Mouse (Mus musculus): ENCODE results near the gene AK157302. TPM values are rescaled to one million over a fixed set of nuclear protein-coding genes. Genes with fewer than 3 reads are reported as not detected.
"Not testable (repeated sequence)": the region's sequence is repeated elsewhere in the genome, so short reads cannot be mapped to it uniquely, and the experiment has no call there.

Gene AK157302
- total and polyA plus RNA-seq, 2 experiments from 2014 or later, result 0.14 to 0.42 TPM

GRCm38 (mm10) chr13:21492847-21493246 lies 2.2 kb upstream of the AK157302 start:
- Histone ChIP-seq H3K9me3 (ENCODE audit: low read length) (no peaks in the 10 kb centered on the region), H3K27ac (ENCODE audit: low read depth, low read length) (no peak overlapping the region), H3K4me1 (ENCODE audit: insufficient read depth) (no peaks in the 10 kb centered on the region), H3K4me2 (ENCODE audit: low read depth) (no peak overlapping the region), H3K27me3 (ENCODE audit: insufficient read depth, low read length) (no peaks in the 10 kb centered on the region), H3K9ac (no peak overlapping the region), H3K36me3 (ENCODE audit: insufficient read depth) (no peaks in the 10 kb centered on the region), H3K4me3 (ENCODE audit: low read depth, low read length) (no peak overlapping the region)
- ATAC-seq (no peak), DNase-seq (no peak)
- no peak for TF ChIP-seq CTCF (IDR thresholded peaks at IDR 0.05; ENCODE audit: low read depth)
- WGBS, result 92% methylated on average over 5 of the region's 5 CpGs

- H3K9me3 ChIP-seq (ENCODE audit: low read length); H3K27me3 ChIP-seq (ENCODE audit: insufficient read depth, low read length); ATAC-seq; H3K4me3 ChIP-seq (ENCODE audit: low read depth, low read length); H3K4me1 ChIP-seq (ENCODE audit: insufficient read depth); H3K27ac ChIP-seq (ENCODE audit: low read depth, low read length); H3K36me3 ChIP-seq (ENCODE audit: insufficient read depth); H3K4me2 ChIP-seq (ENCODE audit: low read depth); H3K9ac ChIP-seq; DNase-seq: not testable (repeated sequence)
- WGBS, result 94% methylated on average over 17 of the region's 17 CpGs
These were observed 6.2 kb downstream of the AK157302 start, which contains the start of gene Gm11273 for GRCm38 (mm10) chr13:21501182-21501581. Gene Gm11273, minus strand, starts transcription at chr13:21501418.

GRCm38 (mm10) chr13:21502296-21502695 lies 7.3 kb downstream of the AK157302 start:
- H3K27ac ChIP-seq (ENCODE audit: low read depth, low read length), result no peak overlapping the region
- no peak overlapping the region for H3K9ac ChIP-seq
- H3K36me3 ChIP-seq (ENCODE audit: insufficient read depth), result no peaks in the 10 kb centered on the region
- no peak for DNase-seq
- 93% methylated on average over 5 of the region's 5 CpGs for WGBS
- H3K27me3 ChIP-seq (ENCODE audit: insufficient read depth, low read length), result no peaks in the 10 kb centered on the region
- no peak overlapping the region for H3K4me3 ChIP-seq (ENCODE audit: low read depth, low read length)
- no peak for TF ChIP-seq CTCF (IDR thresholded peaks at IDR 0.05; ENCODE audit: low read depth)
- ATAC-seq, result no peak
- no peak overlapping the region for H3K4me2 ChIP-seq (ENCODE audit: low read depth)
- no peaks in the 10 kb centered on the region for H3K9me3 ChIP-seq (ENCODE audit: low read length)
- no peaks in the 10 kb centered on the region for H3K4me1 ChIP-seq (ENCODE audit: insufficient read depth)

- TF ChIP-seq CTCF (IDR thresholded peaks at IDR 0.05; ENCODE audit: low read depth), result no peak
- under 1% methylated on average over 21 of the region's 21 CpGs for WGBS
- H3K4me3 ChIP-seq (ENCODE audit: low read depth, low read length), result peak overlapping the region; percentile 60
- peak overlapping the region; percentile 53 for H3K4me2 ChIP-seq (ENCODE audit: low read depth)
- ATAC-seq (peak; percentile 99), DNase-seq (peak; percentile 92)
- peak overlapping the region; percentile 78 for H3K27ac ChIP-seq (ENCODE audit: low read depth, low read length)
- H3K27me3 ChIP-seq (ENCODE audit: insufficient read depth, low read length), result no peaks in the 10 kb centered on the region
- H3K36me3 ChIP-seq (ENCODE audit: insufficient read depth), result no peaks in the 10 kb centered on the region
- H3K4me1 ChIP-seq (ENCODE audit: insufficient read depth), result no peaks in the 10 kb centered on the region
- no peaks in the 10 kb centered on the region for H3K9me3 ChIP-seq (ENCODE audit: low read length)
- peak overlapping the region; percentile 62 for H3K9ac ChIP-seq
These were observed 11.2 kb downstream of the AK157302 start for GRCm38 (mm10) chr13:21506221-21506649.

GRCm38 (mm10) chr13:21530136-21530535 lies 35.1 kb downstream of the AK157302 start:
- peak overlapping the region; percentile 88 for H3K4me3 ChIP-seq (ENCODE audit: low read depth, low read length)
- no peak overlapping the region for H3K27ac ChIP-seq (ENCODE audit: low read depth, low read length)
- WGBS, result 48% methylated on average over 7 of the region's 7 CpGs

GRCm38 (mm10) chr13:21530781-21531201 lies 35.8 kb downstream of the AK157302 start, which contains the start of gene Zkscan8:
Gene Zkscan8, minus strand, starts transcription at chr13:21531120.
- under 1% methylated on average over 39 of the region's 39 CpGs for WGBS

More at GRCm38 (mm10) chr13:21530136-21530535, 35.1 kb downstream of the AK157302 start:
- no peak for TF ChIP-seq CTCF (IDR thresholded peaks at IDR 0.05; ENCODE audit: low read depth)
- Histone ChIP-seq H3K27me3 (ENCODE audit: insufficient read depth, low read length) (no peaks in the 10 kb centered on the region), H3K9ac (0 out of 2 replicates have a peak overlapping the region, but pooled peaks have one; percentile 1), H3K4me1 (ENCODE audit: insufficient read depth) (peaks cover 6% of the 10 kb centered on the region; the same call in 1 of the 2 replicates), H3K36me3 (ENCODE audit: insufficient read depth) (peaks cover 7% of the 10 kb centered on the region; the same call in 1 of the 2 replicates), H3K9me3 (ENCODE audit: low read length) (no peaks in the 10 kb centered on the region), H3K4me2 (ENCODE audit: low read depth) (peak overlapping the region; percentile 74)
- DNase-seq (peak; percentile 7), ATAC-seq (no peak)

GRCm38 (mm10) chr13:21542708-21543107 lies 47.7 kb downstream of the AK157302 start, which contains the start of gene Olfr1366:
Gene Olfr1366, minus strand, starts transcription at chr13:21542808.
- Histone ChIP-seq H3K4me3 (ENCODE audit: low read depth, low read length) (no peak within 1 kb of the TSS), H3K36me3 (ENCODE audit: insufficient read depth) (no peaks in the 10 kb centered on the region), H3K4me2 (ENCODE audit: low read depth) (no peak within 1 kb of the TSS), H3K4me1 (ENCODE audit: insufficient read depth) (no peaks in the 10 kb centered on the region), H3K9me3 (ENCODE audit: low read length) (no peaks in the 10 kb centered on the region), H3K9ac (no peak within 1 kb of the TSS), H3K27me3 (ENCODE audit: insufficient read depth, low read length) (no peaks in the 10 kb centered on the region; the same call in 1 of the 2 replicates), H3K27ac (ENCODE audit: low read depth, low read length) (no peak within 1 kb of the TSS)
- no peak for DNase-seq
- no peak for ATAC-seq
- no peak for TF ChIP-seq CTCF (IDR thresholded peaks at IDR 0.05; ENCODE audit: low read depth)
- 77% methylated on average over 1 of the region's 1 CpGs for WGBS

More at GRCm38 (mm10) chr13:21530781-21531201, 35.8 kb downstream of the AK157302 start, which contains the start of gene Zkscan8:
- TF ChIP-seq CTCF (IDR thresholded peaks at IDR 0.05; ENCODE audit: low read depth), result peak; percentile 17
- Histone ChIP-seq H3K27me3 (ENCODE audit: insufficient read depth, low read length) (no peaks in the 10 kb centered on the region), H3K36me3 (ENCODE audit: insufficient read depth) (peaks cover 6% of the 10 kb centered on the region; the same call in 1 of the 2 replicates), H3K4me2 (ENCODE audit: low read depth) (peak within 1 kb of the TSS; percentile 74), H3K9me3 (ENCODE audit: low read length) (no peaks in the 10 kb centered on the region), H3K9ac (peak within 1 kb of the TSS; percentile 96), H3K27ac (ENCODE audit: low read depth, low read length) (peak within 1 kb of the TSS; percentile 89), H3K4me3 (ENCODE audit: low read depth, low read length) (peak within 1 kb of the TSS; percentile 88), H3K4me1 (ENCODE audit: insufficient read depth) (peaks cover 6% of the 10 kb centered on the region; the same call in 1 of the 2 replicates)
- DNase-seq (peak; percentile 91), ATAC-seq (peak; percentile 99)

MicroRNAs encoded within 50 kb of the gene (microRNA counts, 519-probe panel; counts per million panel counts)
- microRNA mmu-miR-1896, result not detected

Small RNAs within 50 kb of the gene (microRNA-seq; reads per million reads assigned to microRNA genes)
- 0 reads per million in 2 experiments for gene Mir1896

Other genes with a start within 250 kb of the AK157302 start
- gene Gpx5, start 202.5 kb upstream of the AK157302 start, total RNA-seq (2014; rRNA removed), result not detected in 2 replicates
- gene Gpx5, start 202.5 kb upstream of the AK157302 start, polyA plus RNA-seq (2015; fragmentation: Nextera tagmentation; extraction: Ambion mirVana), result not detected in 2 replicates
- 0.15 TPM in 1 of 2 replicates, not detected in the other for gene Gpx6, start 183.1 kb upstream of the AK157302 start, total RNA-seq (2014; rRNA removed)
- gene Gpx6, start 183.1 kb upstream of the AK157302 start, polyA plus RNA-seq (2015; fragmentation: Nextera tagmentation; extraction: Ambion mirVana), result 0.11 and 0.14 TPM in 2 replicates
- not detected in 2 replicates for gene Olfr1367, start 148.3 kb upstream of the AK157302 start, total RNA-seq (2014; rRNA removed)
- not detected in 2 replicates for gene Olfr1367, start 148.3 kb upstream of the AK157302 start, polyA plus RNA-seq (2015; fragmentation: Nextera tagmentation; extraction: Ambion mirVana)
- 10.4 and 11.5 TPM in 2 replicates for gene Zscan12, start 132.4 kb upstream of the AK157302 start, total RNA-seq (2014; rRNA removed)
- 7.2 and 8.1 TPM in 2 replicates for gene Zscan12, start 132.4 kb upstream of the AK157302 start, polyA plus RNA-seq (2015; fragmentation: Nextera tagmentation; extraction: Ambion mirVana)
- 51.8 and 54.0 TPM in 2 replicates for gene Zkscan3, start 92.5 kb upstream of the AK157302 start, total RNA-seq (2014; rRNA removed)
- gene Zkscan3, start 92.5 kb upstream of the AK157302 start, polyA plus RNA-seq (2015; fragmentation: Nextera tagmentation; extraction: Ambion mirVana), result 42.2 and 45.6 TPM in 2 replicates
- 2.3 and 4.7 TPM in 2 replicates for gene Pgbd1, start 54.2 kb upstream of the AK157302 start, total RNA-seq (2014; rRNA removed)
- gene Pgbd1, start 54.2 kb upstream of the AK157302 start, polyA plus RNA-seq (2015; fragmentation: Nextera tagmentation; extraction: Ambion mirVana), result 0.83 and 1.5 TPM in 2 replicates
- gene Zscan26, start 41.5 kb upstream of the AK157302 start, total RNA-seq (2014; rRNA removed), result 25.2 and 27.1 TPM in 2 replicates
- gene Zscan26, start 41.5 kb upstream of the AK157302 start, polyA plus RNA-seq (2015; fragmentation: Nextera tagmentation; extraction: Ambion mirVana), result 10.9 and 16.7 TPM in 2 replicates
- 0.69 and 1.3 TPM in 2 replicates for gene Nkapl, start 26.7 kb upstream of the AK157302 start, total RNA-seq (2014; rRNA removed)
- 1.8 and 2.7 TPM in 2 replicates for gene Nkapl, start 26.7 kb upstream of the AK157302 start, polyA plus RNA-seq (2015; fragmentation: Nextera tagmentation; extraction: Ambion mirVana)
- 8.9 and 9.3 TPM in 2 replicates for gene Zkscan4, start 16.3 kb upstream of the AK157302 start, total RNA-seq (2014; rRNA removed)
- gene Zkscan4, start 16.3 kb upstream of the AK157302 start, polyA plus RNA-seq (2015; fragmentation: Nextera tagmentation; extraction: Ambion mirVana), result 4.2 and 6.1 TPM in 2 replicates
- gene Gm10065, start 15.8 kb upstream of the AK157302 start, total RNA-seq (2014; rRNA removed), result 1.5 TPM in 1 of 2 replicates, not detected in the other
- gene Gm10065, start 15.8 kb upstream of the AK157302 start, polyA plus RNA-seq (2015; fragmentation: Nextera tagmentation; extraction: Ambion mirVana), result not detected in 2 replicates
- 5.9 and 7.1 TPM in 2 replicates for gene Gm11273, start 6.2 kb downstream of the AK157302 start, total RNA-seq (2014; rRNA removed)
- gene Gm11273, start 6.2 kb downstream of the AK157302 start, polyA plus RNA-seq (2015; fragmentation: Nextera tagmentation; extraction: Ambion mirVana), result 5.8 and 11.0 TPM in 2 replicates
- gene Zkscan8, start 35.9 kb downstream of the AK157302 start, total RNA-seq (2014; rRNA removed), result 7.8 and 9.5 TPM in 2 replicates
- gene Zkscan8, start 35.9 kb downstream of the AK157302 start, polyA plus RNA-seq (2015; fragmentation: Nextera tagmentation; extraction: Ambion mirVana), result 1.3 and 2.2 TPM in 2 replicates
- gene Olfr1366, start 47.6 kb downstream of the AK157302 start, total RNA-seq (2014; rRNA removed), result not detected in 2 replicates
- 0.15 TPM in 2 replicates for gene Olfr1366, start 47.6 kb downstream of the AK157302 start, polyA plus RNA-seq (2015; fragmentation: Nextera tagmentation; extraction: Ambion mirVana)
- gene Olfr1535, start 64.7 kb downstream of the AK157302 start, total RNA-seq (2014; rRNA removed), result not detected in 2 replicates
- 0.06 and 0.07 TPM in 2 replicates for gene Olfr1535, start 64.7 kb downstream of the AK157302 start, polyA plus RNA-seq (2015; fragmentation: Nextera tagmentation; extraction: Ambion mirVana)
- not detected in 2 replicates for gene Olfr1364, start 86.5 kb downstream of the AK157302 start, total RNA-seq (2014; rRNA removed)
- not detected in 2 replicates for gene Olfr1364, start 86.5 kb downstream of the AK157302 start, polyA plus RNA-seq (2015; fragmentation: Nextera tagmentation; extraction: Ambion mirVana)
- gene Olfr1362, start 118.8 kb downstream of the AK157302 start, total RNA-seq (2014; rRNA removed), result not detected in 2 replicates
- gene Olfr1362, start 118.8 kb downstream of the AK157302 start, polyA plus RNA-seq (2015; fragmentation: Nextera tagmentation; extraction: Ambion mirVana), result not detected in 2 replicates
- not detected in 2 replicates for gene Olfr11, start 147.3 kb downstream of the AK157302 start, total RNA-seq (2014; rRNA removed)
- not detected in 2 replicates for gene Olfr11, start 147.3 kb downstream of the AK157302 start, polyA plus RNA-seq (2015; fragmentation: Nextera tagmentation; extraction: Ambion mirVana)
- not detected in 2 replicates for gene Olfr1361, start 168.2 kb downstream of the AK157302 start, total RNA-seq (2014; rRNA removed)
- gene Olfr1361, start 168.2 kb downstream of the AK157302 start, polyA plus RNA-seq (2015; fragmentation: Nextera tagmentation; extraction: Ambion mirVana), result not detected in 2 replicates
- not detected in 2 replicates for gene Olfr1360, start 182.2 kb downstream of the AK157302 start, total RNA-seq (2014; rRNA removed)
- gene Olfr1360, start 182.2 kb downstream of the AK157302 start, polyA plus RNA-seq (2015; fragmentation: Nextera tagmentation; extraction: Ambion mirVana), result not detected in 2 replicates
- not detected in 2 replicates for gene Olfr1359, start 202.9 kb downstream of the AK157302 start, total RNA-seq (2014; rRNA removed)
- gene Olfr1359, start 202.9 kb downstream of the AK157302 start, polyA plus RNA-seq (2015; fragmentation: Nextera tagmentation; extraction: Ambion mirVana), result not detected in 2 replicates
- 131 and 141 TPM in 2 replicates for gene Hist1h2bl, start 220.9 kb downstream of the AK157302 start, total RNA-seq (2014; rRNA removed)
- 0.65 and 0.73 TPM in 2 replicates for gene Hist1h2bl, start 220.9 kb downstream of the AK157302 start, polyA plus RNA-seq (2015; fragmentation: Nextera tagmentation; extraction: Ambion mirVana)
- gene Hist1h2ai, start 221.2 kb downstream of the AK157302 start, total RNA-seq (2014; rRNA removed), result 342 and 560 TPM in 2 replicates
- 12.1 and 14.6 TPM in 2 replicates for gene Hist1h2ai, start 221.2 kb downstream of the AK157302 start, polyA plus RNA-seq (2015; fragmentation: Nextera tagmentation; extraction: Ambion mirVana)
- 277 and 308 TPM in 2 replicates for gene Hist1h3h, start 222.4 kb downstream of the AK157302 start, total RNA-seq (2014; rRNA removed)
- 0.75 and 1.3 TPM in 2 replicates for gene Hist1h3h, start 222.4 kb downstream of the AK157302 start, polyA plus RNA-seq (2015; fragmentation: Nextera tagmentation; extraction: Ambion mirVana)
- gene Hist1h2bm, start 226.8 kb downstream of the AK157302 start, total RNA-seq (2014; rRNA removed), result 308 and 356 TPM in 2 replicates
- gene Hist1h2bm, start 226.8 kb downstream of the AK157302 start, polyA plus RNA-seq (2015; fragmentation: Nextera tagmentation; extraction: Ambion mirVana), result 0.34 TPM in 1 of 2 replicates, not detected in the other
- 282 and 307 TPM in 2 replicates for gene Hist1h4j, start 239.8 kb downstream of the AK157302 start, total RNA-seq (2014; rRNA removed)
- gene Hist1h4j, start 239.8 kb downstream of the AK157302 start, polyA plus RNA-seq (2015; fragmentation: Nextera tagmentation; extraction: Ambion mirVana), result not detected in 2 replicates